Mouse (Mus musculus) cortical plate, adult 2 months (tissue): ENCODE measurements around the gene Rreb1. TPM values are rescaled to one million over a fixed set of nuclear protein-coding genes. Genes with fewer than 3 reads are reported as not detected.

Experiments
- H3K27ac ChIP-seq: fragments of 200-500 bp; 2 replicates; pipeline ENCODE4 v1.5.1; 2012; ENCODE audit warnings: low read length, control low read depth, inconsistent platforms; ENCODE audit not compliant: insufficient read depth
- H3K4me1 ChIP-seq: fragments of 200-500 bp; 2 replicates; pipeline ENCODE4 v1.6.1; 2011; ENCODE audit warnings: low read length; ENCODE audit not compliant: control insufficient read depth, insufficient read depth
- H3K4me3 ChIP-seq: fragments of 200-500 bp; 2 replicates; pipeline ENCODE4 v1.5.1; 2011; ENCODE audit warnings: mild to moderate bottlenecking, low read length, control low read depth; ENCODE audit not compliant: insufficient read depth
- CTCF ChIP-seq: fragments of 200-500 bp; IDR thresholded peaks from 2 replicates; pipeline ENCODE4 v1.5.1; 2011; ENCODE audit warnings: mild to moderate bottlenecking, control low read depth, low read length; ENCODE audit not compliant: insufficient read depth; ENCODE audit errors: extremely low read depth
- POLR2A ChIP-seq: fragments of 200-500 bp; IDR thresholded peaks from 2 replicates; pipeline ENCODE4 v1.6.1; 2011; ENCODE audit warnings: mild to moderate bottlenecking, low read length, control low read depth; ENCODE audit not compliant: insufficient read depth; ENCODE audit errors: extremely low read depth
- polyA plus RNA-seq: library from polyadenylated mRNA; depleted of rRNA; stranded (reverse); fragments of >200 nt; gene quantifications from 2 replicates; pipeline ENCODE4 v1.2.3, GENCODE M21; 2012

Gene Rreb1
- polyA plus RNA-seq, 1 experiment: 32.0 TPM

DNA sequence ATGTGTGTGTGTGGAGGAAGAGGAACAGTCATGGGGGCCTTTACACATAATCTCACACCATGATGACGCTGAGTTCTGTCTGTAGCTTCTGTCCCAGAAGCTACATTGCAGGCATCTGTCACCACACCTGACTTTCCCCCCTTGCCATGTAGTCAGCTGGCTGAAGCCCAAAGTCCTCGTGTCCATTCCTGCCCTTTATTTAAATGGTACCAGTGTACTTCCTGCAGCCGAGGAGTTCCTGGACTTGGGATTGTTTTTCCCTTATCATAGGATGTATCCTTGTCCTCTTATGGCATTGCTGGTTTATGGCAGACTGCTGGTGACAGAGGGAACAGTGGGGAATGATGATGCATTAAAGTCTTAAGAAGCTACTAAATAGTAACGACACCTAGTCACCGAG lies 120.6 kb downstream of the Rreb1 start:
- no peaks in the 10 kb centered on the region for H3K4me1 ChIP-seq
- TF ChIP-seq CTCF (no peak), POLR2A (no peak)
- no peak overlapping the region for H3K27ac ChIP-seq
- H3K4me3 ChIP-seq: no peak overlapping the region

DNA sequence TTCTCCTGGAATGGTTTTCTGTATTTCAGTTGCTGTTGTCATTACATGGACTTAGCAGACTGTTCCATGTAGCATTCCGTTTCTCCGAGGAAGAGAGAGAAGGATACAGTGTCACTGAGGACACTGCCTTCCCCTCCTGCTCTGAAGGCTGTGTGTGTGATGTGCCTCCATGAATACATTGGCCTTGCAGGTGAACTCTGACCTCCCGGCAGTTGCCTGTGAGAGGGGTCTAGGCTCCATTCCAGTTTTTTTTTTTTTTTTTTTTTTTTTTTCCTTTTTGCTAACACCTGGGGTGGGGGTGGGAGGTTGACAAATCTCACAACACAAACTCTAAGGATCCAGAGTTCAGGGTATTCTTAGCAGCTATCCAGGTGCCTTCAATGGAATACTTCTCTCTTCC lies 124.8 kb downstream of the Rreb1 start:
- TF ChIP-seq CTCF (no peak), POLR2A (no peak)
- H3K4me1 ChIP-seq: no peaks in the 10 kb centered on the region; the same call in 1 of the 2 replicates
- H3K4me3 ChIP-seq: no peak overlapping the region
- H3K27ac ChIP-seq: no peak overlapping the region

GRCm38 (mm10) chr13:37903476-37903875 lies 125.3 kb downstream of the Rreb1 start:
- Histone ChIP-seq H3K27ac (no peak overlapping the region), H3K4me1 (no peaks in the 10 kb centered on the region; the same call in 1 of the 2 replicates), H3K4me3 (no peak overlapping the region)
- no peak for TF ChIP-seq POLR2A
- TF ChIP-seq CTCF: no peak

DNA sequence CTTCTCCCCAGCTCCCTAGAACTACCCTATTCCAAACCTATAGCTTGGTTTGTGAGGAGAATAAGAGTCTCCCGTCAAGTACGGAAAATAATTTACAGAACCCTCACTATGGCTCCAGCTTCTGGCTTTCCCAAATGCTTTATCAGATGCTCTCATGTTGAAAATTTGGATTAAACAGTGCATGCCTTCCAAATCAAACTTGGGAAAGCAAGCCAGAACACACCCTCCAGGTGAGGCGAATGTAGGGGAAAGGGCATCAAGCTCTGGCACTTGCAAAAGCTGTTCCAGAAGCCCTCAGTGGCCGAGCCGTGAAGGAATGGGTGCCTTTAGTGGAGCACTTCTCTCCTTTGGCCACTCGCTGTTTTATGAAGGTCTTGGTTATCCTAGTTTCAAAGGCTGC lies 126.2 kb downstream of the Rreb1 start:
- TF ChIP-seq CTCF (no peak), POLR2A (no peak)
- Histone ChIP-seq H3K4me3 (no peak overlapping the region), H3K27ac (no peak overlapping the region), H3K4me1 (no peaks in the 10 kb centered on the region; the same call in 1 of the 2 replicates)

- TF ChIP-seq POLR2A: no peak
- TF ChIP-seq CTCF: no peak
- no peaks in the 10 kb centered on the region; the same call in 1 of the 2 replicates for H3K4me1 ChIP-seq
- no peak overlapping the region for H3K27ac ChIP-seq
Observed at GRCm38 (mm10) chr13:37908061-37908460, 129.9 kb downstream of the Rreb1 start.

GRCm38 (mm10) chr13:37908493-37908892 lies 130.3 kb downstream of the Rreb1 start:
- no peak overlapping the region for H3K27ac ChIP-seq

More at GRCm38 (mm10) chr13:37908061-37908460, 129.9 kb downstream of the Rreb1 start:
- H3K4me3 ChIP-seq: no peak overlapping the region

GRCm38 (mm10) chr13:37909225-37909624 lies 131.0 kb downstream of the Rreb1 start:
- TF ChIP-seq CTCF: no peak
- no peak for TF ChIP-seq POLR2A
- no peak overlapping the region for H3K27ac ChIP-seq
- no peak overlapping the region for H3K4me3 ChIP-seq
- H3K4me1 ChIP-seq: no peaks in the 10 kb centered on the region; the same call in 1 of the 2 replicates

More at GRCm38 (mm10) chr13:37908493-37908892, 130.3 kb downstream of the Rreb1 start:
- Histone ChIP-seq H3K4me1 (no peaks in the 10 kb centered on the region; the same call in 1 of the 2 replicates), H3K4me3 (no peak overlapping the region)
- no peak for TF ChIP-seq CTCF
- TF ChIP-seq POLR2A: no peak

DNA sequence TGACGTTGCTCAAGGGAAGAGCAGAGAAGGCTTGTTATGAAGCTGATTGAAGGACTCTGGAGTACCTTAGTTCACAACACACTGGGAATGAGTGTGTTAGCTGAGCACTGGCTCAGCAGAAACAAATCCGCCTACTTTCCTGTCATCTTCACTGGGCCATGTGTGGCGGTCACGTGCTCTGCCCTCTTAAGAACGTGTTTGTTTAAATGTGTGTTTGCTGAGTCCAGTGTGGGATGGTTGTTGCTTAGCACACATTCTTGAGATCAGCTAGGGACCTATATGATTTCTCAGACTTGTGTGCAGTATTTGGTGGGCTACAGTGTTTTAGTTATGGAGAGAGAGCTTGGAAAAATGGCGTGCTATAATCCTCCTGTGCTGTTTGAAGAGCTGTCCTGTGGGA lies 133.8 kb downstream of the Rreb1 start:
- Histone ChIP-seq H3K4me3 (no peak overlapping the region), H3K27ac (no peak overlapping the region)
- TF ChIP-seq CTCF (no peak), POLR2A (no peak)

GRCm38 (mm10) chr13:37912591-37913467 lies 134.6 kb downstream of the Rreb1 start:
- H3K4me1 ChIP-seq: no peaks in the 10 kb centered on the region; the same call in 1 of the 2 replicates
- no peak overlapping the region for H3K4me3 ChIP-seq
- H3K27ac ChIP-seq: no peak overlapping the region
- no peak for TF ChIP-seq CTCF
- no peak for TF ChIP-seq POLR2A

More for the DNA sequence above, 133.8 kb downstream of the Rreb1 start:
- H3K4me1 ChIP-seq: no peaks in the 10 kb centered on the region; the same call in 1 of the 2 replicates

DNA sequence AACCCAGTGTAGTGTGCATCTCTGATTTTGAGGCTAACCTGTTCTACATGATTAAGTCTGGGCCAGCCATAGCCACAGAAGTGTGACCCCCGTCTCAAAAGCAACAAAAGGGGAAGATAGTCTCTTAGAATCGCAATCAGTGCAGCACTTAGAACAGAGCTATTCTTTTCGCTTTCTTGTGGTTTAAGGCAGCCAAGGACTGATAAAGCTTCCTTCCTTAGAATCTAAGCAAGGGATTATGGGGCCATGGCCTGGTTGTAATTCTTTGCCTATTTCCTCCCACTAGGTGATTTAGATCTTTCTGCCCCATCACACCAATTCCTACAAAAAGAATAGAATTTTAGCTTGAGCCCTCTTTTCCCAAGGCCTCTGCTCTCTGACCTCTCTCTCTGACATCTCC lies 135.8 kb downstream of the Rreb1 start:
- no peak for TF ChIP-seq CTCF
- H3K4me1 ChIP-seq: no peaks in the 10 kb centered on the region
- no peak overlapping the region for H3K27ac ChIP-seq
- no peak overlapping the region for H3K4me3 ChIP-seq
